Mouse (Mus musculus): ENCODE measurements around the gene Ccdc120.

The Ccdc120 gene

GRCm38 (mm10) chrX:7688321-7688720 lies 62.4 kb downstream of the Ccdc120 start:
- no peak for DNase-seq

Data from right cerebral cortex, postnatal 4 days (tissue).